Mouse (Mus musculus): Measurements from ENCODE around the gene Styx.

Gene Styx

GRCm38 (mm10) chr14:45350931-45351859 lies at the start of gene Styx:
TSS of gene Styx (plus strand) at chr14:45351093.
- DNase-seq (ENCODE audit: low spot score) = peak; percentile 94

- DNase-seq (ENCODE audit: low spot score) = no peak
Measured at GRCm38 (mm10) chr14:45303939-45304338, 47.0 kb upstream of the Styx start.

GRCm38 (mm10) chr14:45304389-45304788 lies 46.5 kb upstream of the Styx start:
- DNase-seq (ENCODE audit: low spot score) = no peak

- DNase-seq (ENCODE audit: low spot score) = no peak
Measured at GRCm38 (mm10) chr14:45305852-45306251, 45.0 kb upstream of the Styx start.

GRCm38 (mm10) chr14:45307630-45308328 lies 43.1 kb upstream of the Styx start:
- no peak for DNase-seq (ENCODE audit: low spot score)

- no peak for DNase-seq (ENCODE audit: low spot score)
Measured at GRCm38 (mm10) chr14:45309646-45310045, 41.2 kb upstream of the Styx start.

- no peak for DNase-seq (ENCODE audit: low spot score)
Measured at GRCm38 (mm10) chr14:45310101-45310500, 40.8 kb upstream of the Styx start.

- DNase-seq (ENCODE audit: low spot score) = no peak
Measured at GRCm38 (mm10) chr14:45316927-45317326, 34.0 kb upstream of the Styx start.

- no peak for DNase-seq (ENCODE audit: low spot score)
Measured at GRCm38 (mm10) chr14:45317921-45318411, 32.9 kb upstream of the Styx start.

GRCm38 (mm10) chr14:45318426-45319236 lies 32.3 kb upstream of the Styx start, which contains the start of gene Ero1l:
TSS of gene Ero1l (minus strand) at chr14:45318771.
- DNase-seq (ENCODE audit: low spot score) = peak; percentile 65

- DNase-seq (ENCODE audit: low spot score) = no peak
Measured at GRCm38 (mm10) chr14:45319237-45319610, 31.7 kb upstream of the Styx start.

GRCm38 (mm10) chr14:45320111-45320510 lies 30.8 kb upstream of the Styx start:
- no peak for DNase-seq (ENCODE audit: low spot score)

- no peak for DNase-seq (ENCODE audit: low spot score)
Measured at GRCm38 (mm10) chr14:45321067-45321466, 29.8 kb upstream of the Styx start.

- DNase-seq (ENCODE audit: low spot score) = no peak
Measured at GRCm38 (mm10) chr14:45321622-45322021, 29.3 kb upstream of the Styx start.

GRCm38 (mm10) chr14:45322450-45322849 lies 28.4 kb upstream of the Styx start:
- no peak for DNase-seq (ENCODE audit: low spot score)

- no peak for DNase-seq (ENCODE audit: low spot score)
Measured at GRCm38 (mm10) chr14:45323320-45323719, 27.6 kb upstream of the Styx start.

- no peak for DNase-seq (ENCODE audit: low spot score)
Measured at GRCm38 (mm10) chr14:45325471-45325870, 25.4 kb upstream of the Styx start.

GRCm38 (mm10) chr14:45328072-45328713 lies 22.7 kb upstream of the Styx start:
- DNase-seq (ENCODE audit: low spot score) = no peak

- DNase-seq (ENCODE audit: low spot score) = no peak
Measured at GRCm38 (mm10) chr14:45329018-45329588, 21.8 kb upstream of the Styx start.

- DNase-seq (ENCODE audit: low spot score) = peak; percentile 89
Measured at GRCm38 (mm10) chr14:45329589-45330181, 21.2 kb upstream of the Styx start, which contains the start of gene Psmc6. TSS of gene Psmc6 (plus strand) at chr14:45329788.
